Mouse (Mus musculus): ENCODE results near the gene Dpy19l3. TPM values are rescaled to one million over a fixed set of nuclear protein-coding genes. Genes with fewer than 3 reads are reported as not detected.

The Dpy19l3 gene
- polyA plus RNA-seq, 1 experiment from 2014 or later = 54.6 TPM

DNA sequence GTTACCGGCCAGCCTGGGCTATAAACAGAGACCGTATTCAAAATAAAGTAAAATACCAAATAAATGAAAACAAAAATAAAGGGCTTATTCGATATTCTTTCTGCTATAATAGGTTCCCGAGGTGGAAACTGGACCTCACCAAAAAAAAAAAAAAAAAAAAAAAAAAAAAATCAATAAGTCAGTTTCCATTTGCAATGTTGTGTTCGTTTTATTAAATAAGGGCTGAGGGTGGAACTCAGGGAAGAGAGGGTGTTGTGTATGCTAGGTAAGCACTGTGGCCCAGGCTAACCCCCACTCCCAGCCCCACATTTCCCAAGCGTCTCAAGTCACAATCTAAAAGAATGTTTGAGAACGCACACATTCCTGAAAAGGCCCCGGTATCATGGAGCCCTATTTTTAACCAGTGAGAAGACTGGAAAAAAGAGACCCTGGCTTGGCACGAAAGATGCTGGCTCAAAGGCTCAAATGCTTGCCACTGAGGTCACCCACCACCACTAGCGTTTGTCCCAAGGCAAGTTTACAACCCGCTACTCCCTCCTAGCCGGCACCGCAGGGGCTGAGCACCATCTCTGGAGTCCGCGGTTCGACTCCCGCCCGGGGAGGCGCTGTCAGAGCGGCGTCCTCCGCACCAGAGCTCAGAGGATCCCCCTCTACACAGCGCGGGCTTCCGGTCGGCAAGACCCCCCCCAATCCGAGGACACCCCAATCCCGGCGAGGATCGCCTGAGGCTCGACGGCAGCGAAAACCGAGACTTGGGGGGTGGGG, 107.8 kb downstream of the Dpy19l3 start:
- peak overlapping the region; percentile 72 for H3K4me2 ChIP-seq (replicated peaks)
- H3K4me1 ChIP-seq = peaks cover 15% of the 10 kb centered on the region
- no peaks in the 10 kb centered on the region for H3K27me3 ChIP-seq
- H3K36me3 ChIP-seq = peaks cover 39% of the 10 kb centered on the region
- peak overlapping the region; percentile 81 for H3K27ac ChIP-seq (replicated peaks)
- H3K9me3 ChIP-seq = no peaks in the 10 kb centered on the region
- ATAC-seq (replicated peaks) = peak; percentile 62
- H3K4me3 ChIP-seq = peak overlapping the region; percentile 89
- H3K9ac ChIP-seq (replicated peaks) = peak overlapping the region; percentile 81
- WGBS = 11% methylated on average over 34 of the region's 34 CpGs

GRCm38 (mm10) chr7:35640072-35640471, 114.2 kb downstream of the Dpy19l3 start:
- H3K27me3 ChIP-seq = no peaks in the 10 kb centered on the region
- no peak overlapping the region for H3K4me3 ChIP-seq
- no peak overlapping the region for H3K9ac ChIP-seq (replicated peaks)
- no peaks in the 10 kb centered on the region for H3K4me1 ChIP-seq
- ATAC-seq (replicated peaks) = no peak
- H3K4me2 ChIP-seq (replicated peaks) = no peak overlapping the region
- no peaks in the 10 kb centered on the region for H3K9me3 ChIP-seq
- H3K36me3 ChIP-seq = peaks cover 79% of the 10 kb centered on the region
- 91% methylated on average over 6 of the region's 6 CpGs for WGBS
- no peak overlapping the region for H3K27ac ChIP-seq (replicated peaks)

- H3K27ac ChIP-seq (replicated peaks) = no peak overlapping the region
- H3K4me1 ChIP-seq = no peaks in the 10 kb centered on the region
- ATAC-seq (replicated peaks) = no peak
- WGBS = 95% methylated on average over 9 of the region's 9 CpGs
- H3K36me3 ChIP-seq = peaks cover 67% of the 10 kb centered on the region
- no peak overlapping the region for H3K9ac ChIP-seq (replicated peaks)
- no peaks in the 10 kb centered on the region for H3K9me3 ChIP-seq
- H3K27me3 ChIP-seq = no peaks in the 10 kb centered on the region
- H3K4me3 ChIP-seq = no peak overlapping the region
- no peak overlapping the region for H3K4me2 ChIP-seq (replicated peaks)
Observed at GRCm38 (mm10) chr7:35636874-35637273, 117.4 kb downstream of the Dpy19l3 start.

GRCm38 (mm10) chr7:35636229-35636628, 118.0 kb downstream of the Dpy19l3 start:
- Histone ChIP-seq H3K4me3 (no peak overlapping the region), H3K27me3 (no peaks in the 10 kb centered on the region), H3K4me1 (no peaks in the 10 kb centered on the region), H3K9me3 (no peaks in the 10 kb centered on the region), H3K36me3 (peaks cover 66% of the 10 kb centered on the region), H3K4me2 (replicated peaks) (no peak overlapping the region), H3K27ac (replicated peaks) (no peak overlapping the region), H3K9ac (replicated peaks) (no peak overlapping the region)
- no peak for ATAC-seq (replicated peaks)
- 73% methylated on average over 6 of the region's 6 CpGs for WGBS

Other genes with a start within 250 kb of the Dpy19l3 start
- gene Tdrd12, start 216.7 kb downstream of the Dpy19l3 start, polyA plus RNA-seq (2015; fragmentation: Nextera tagmentation; extraction: Ambion mirVana) = 0.43 and 0.51 TPM in 2 replicates
- gene Nudt19, start 198.2 kb downstream of the Dpy19l3 start, polyA plus RNA-seq (2015; fragmentation: Nextera tagmentation; extraction: Ambion mirVana) = 97.4 and 97.5 TPM in 2 replicates
- 0.08 and 0.10 TPM in 2 replicates for gene Rgs9bp, start 168.9 kb downstream of the Dpy19l3 start, polyA plus RNA-seq (2015; fragmentation: Nextera tagmentation; extraction: Ambion mirVana)
- 30.1 and 32.0 TPM in 2 replicates for gene Ankrd27, start 168.2 kb downstream of the Dpy19l3 start, polyA plus RNA-seq (2015; fragmentation: Nextera tagmentation; extraction: Ambion mirVana)
- 219 and 234 TPM in 2 replicates for gene Pdcd5, start 106.9 kb downstream of the Dpy19l3 start, polyA plus RNA-seq (2015; fragmentation: Nextera tagmentation; extraction: Ambion mirVana)
- gene Zfp507, start 48.5 kb upstream of the Dpy19l3 start, polyA plus RNA-seq (2015; fragmentation: Nextera tagmentation; extraction: Ambion mirVana) = 16.2 and 18.9 TPM in 2 replicates